Mouse (Mus musculus): ENCODE data around the gene Ppa2. TPM values are rescaled to one million over a fixed set of nuclear protein-coding genes. Genes with fewer than 3 reads are reported as not detected.

Ppa2 gene
- polyA plus RNA-seq, 1 experiment = not detected

DNA sequence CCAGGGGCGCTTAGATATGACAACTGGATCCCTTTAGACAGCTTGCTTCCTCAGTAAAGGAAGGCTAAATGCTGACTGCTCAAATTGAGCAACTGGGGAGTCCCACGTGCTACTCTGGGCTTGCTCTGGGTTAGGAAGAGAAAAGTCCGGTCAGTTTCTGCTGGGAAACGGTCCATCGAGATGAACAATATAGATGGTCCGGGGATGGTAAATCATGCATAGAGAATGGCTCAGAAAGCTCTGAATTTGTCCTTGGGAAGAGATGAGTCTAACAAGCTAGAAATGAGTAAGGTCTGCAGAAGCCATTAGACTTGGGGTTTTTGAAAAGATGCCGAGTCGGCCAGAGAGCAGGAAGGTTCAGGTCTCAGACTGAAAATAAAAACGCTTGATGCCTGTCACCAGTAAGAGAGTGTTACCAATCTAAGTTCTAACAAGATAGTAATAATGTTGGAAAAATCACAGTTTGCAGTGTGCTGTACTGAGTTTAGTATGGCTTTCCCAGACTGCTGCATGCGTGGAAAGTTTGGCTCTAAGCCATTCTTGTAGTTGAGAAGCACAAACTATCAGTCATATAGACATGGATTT, 80.0 kb downstream of the Ppa2 start:
- Histone ChIP-seq H3K4me3 (ENCODE audit: insufficient read depth, low read depth, low read length) (no peak overlapping the region), H3K4me1 (ENCODE audit: control insufficient read depth, insufficient read depth, low read length) (no peaks in the 10 kb centered on the region), H3K27ac (ENCODE audit: insufficient read depth, low read depth, low read length) (no peak overlapping the region)
- 92% methylated on average over 10 of the region's 10 CpGs for WGBS
- TF ChIP-seq CTCF (IDR thresholded peaks at IDR 0.05; ENCODE audit: insufficient read depth, low read depth, low read length) = no peak
- no peak for TF ChIP-seq POLR2A (IDR thresholded peaks at IDR 0.05; ENCODE audit: insufficient read depth, low read depth, low read length)

DNA sequence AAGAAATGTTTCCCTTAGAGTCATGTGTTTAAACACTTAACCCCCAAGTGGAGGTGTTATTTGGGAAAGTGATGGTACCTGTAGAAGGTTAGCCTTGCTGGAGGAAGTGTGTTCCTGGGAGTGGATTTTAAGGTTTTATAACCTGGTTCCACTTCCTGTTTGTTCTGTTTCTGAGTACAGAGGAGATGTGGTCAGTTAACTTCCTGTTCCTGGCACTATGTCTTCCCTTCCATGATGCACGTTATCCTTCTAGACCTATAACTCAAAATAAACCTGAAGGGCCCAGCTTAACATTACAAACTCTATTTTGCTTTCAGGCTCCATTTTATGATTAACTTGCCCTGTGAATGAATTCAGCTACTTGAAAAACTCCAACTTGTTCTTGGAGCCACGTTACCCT, 84.6 kb downstream of the Ppa2 start:
- no peaks in the 10 kb centered on the region for H3K4me1 ChIP-seq (ENCODE audit: control insufficient read depth, insufficient read depth, low read length)
- WGBS = 82% methylated on average over 2 of the region's 2 CpGs
- no peak overlapping the region for H3K27ac ChIP-seq (ENCODE audit: insufficient read depth, low read depth, low read length)
- TF ChIP-seq POLR2A (IDR thresholded peaks at IDR 0.05; ENCODE audit: insufficient read depth, low read depth, low read length) = no peak
- TF ChIP-seq CTCF (IDR thresholded peaks at IDR 0.05; ENCODE audit: insufficient read depth, low read depth, low read length) = no peak
- no peak overlapping the region for H3K4me3 ChIP-seq (ENCODE audit: insufficient read depth, low read depth, low read length)

DNA sequence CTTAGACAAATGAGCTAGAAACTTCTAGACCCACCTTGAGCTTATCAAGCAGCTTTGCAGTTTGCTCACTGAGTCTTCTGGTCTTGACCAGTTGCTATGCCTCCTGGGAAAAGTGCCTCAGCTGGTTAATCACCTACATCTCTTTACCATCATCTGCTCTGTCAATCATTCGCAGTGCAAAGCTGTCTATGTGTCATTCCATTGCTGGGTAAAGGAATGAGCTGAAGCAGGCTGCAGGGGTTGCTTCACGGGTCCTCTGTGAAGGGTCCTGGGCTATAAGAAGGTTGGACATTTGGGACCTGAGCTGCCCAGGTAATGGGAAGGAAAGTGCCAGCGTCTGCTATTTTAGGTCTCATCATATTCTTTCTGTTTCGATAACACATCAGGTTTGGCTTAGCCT, 93.9 kb downstream of the Ppa2 start:
- Histone ChIP-seq H3K4me3 (ENCODE audit: insufficient read depth, low read depth, low read length) (no peak overlapping the region), H3K27ac (ENCODE audit: insufficient read depth, low read depth, low read length) (no peak overlapping the region), H3K4me1 (ENCODE audit: control insufficient read depth, insufficient read depth, low read length) (no peaks in the 10 kb centered on the region)
- 90% methylated on average over 4 of the region's 4 CpGs for WGBS
- no peak for TF ChIP-seq POLR2A (IDR thresholded peaks at IDR 0.05; ENCODE audit: insufficient read depth, low read depth, low read length)
- TF ChIP-seq CTCF (IDR thresholded peaks at IDR 0.05; ENCODE audit: insufficient read depth, low read depth, low read length) = no peak

DNA sequence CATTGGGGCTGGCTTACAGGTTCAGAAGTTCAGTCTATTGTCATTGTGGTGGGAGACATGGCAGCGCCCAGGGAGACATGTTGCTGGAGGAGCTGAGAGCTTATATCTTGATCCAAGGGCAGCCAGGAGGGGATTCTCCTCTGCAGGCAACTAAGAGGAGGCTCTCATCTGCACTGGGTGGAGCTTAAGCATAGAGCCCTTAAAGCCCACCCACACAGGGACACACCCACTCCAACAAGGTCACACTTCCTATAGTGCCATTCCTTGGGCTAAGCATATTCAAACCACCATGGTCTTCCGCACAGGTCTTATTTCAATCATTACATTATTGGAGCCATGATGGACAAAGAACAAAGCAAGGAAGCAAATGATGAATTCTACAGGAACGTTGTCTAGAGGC, 95.7 kb downstream of the Ppa2 start:
- 93% methylated on average over 3 of the region's 3 CpGs for WGBS
- TF ChIP-seq CTCF (IDR thresholded peaks at IDR 0.05; ENCODE audit: insufficient read depth, low read depth, low read length) = no peak
- TF ChIP-seq POLR2A (IDR thresholded peaks at IDR 0.05; ENCODE audit: insufficient read depth, low read depth, low read length) = no peak
- no peaks in the 10 kb centered on the region for H3K4me1 ChIP-seq (ENCODE audit: control insufficient read depth, insufficient read depth, low read length)
- H3K27ac ChIP-seq (ENCODE audit: insufficient read depth, low read depth, low read length) = no peak overlapping the region
- no peak overlapping the region for H3K4me3 ChIP-seq (ENCODE audit: insufficient read depth, low read depth, low read length)

DNA sequence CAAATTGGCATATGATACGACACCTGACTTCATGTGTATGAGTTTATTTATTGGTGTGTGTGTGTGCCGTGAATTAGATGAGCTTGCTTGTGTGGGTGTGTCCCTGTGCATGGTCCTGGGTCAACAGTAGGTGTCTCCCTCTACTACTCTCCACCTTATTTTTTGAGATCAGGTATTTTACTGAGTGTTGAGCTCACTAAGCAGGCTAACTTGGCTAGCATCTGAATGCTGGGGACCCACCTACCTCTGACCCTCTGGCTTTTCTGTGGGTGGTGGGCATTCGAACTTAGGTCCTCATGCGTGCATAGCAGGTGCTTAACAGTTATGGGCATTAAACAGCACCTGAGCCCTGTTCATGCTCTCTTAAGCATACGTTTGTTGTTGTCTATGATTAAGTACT, 96.3 kb downstream of the Ppa2 start:
- H3K27ac ChIP-seq (ENCODE audit: insufficient read depth, low read depth, low read length) = no peak overlapping the region

DNA sequence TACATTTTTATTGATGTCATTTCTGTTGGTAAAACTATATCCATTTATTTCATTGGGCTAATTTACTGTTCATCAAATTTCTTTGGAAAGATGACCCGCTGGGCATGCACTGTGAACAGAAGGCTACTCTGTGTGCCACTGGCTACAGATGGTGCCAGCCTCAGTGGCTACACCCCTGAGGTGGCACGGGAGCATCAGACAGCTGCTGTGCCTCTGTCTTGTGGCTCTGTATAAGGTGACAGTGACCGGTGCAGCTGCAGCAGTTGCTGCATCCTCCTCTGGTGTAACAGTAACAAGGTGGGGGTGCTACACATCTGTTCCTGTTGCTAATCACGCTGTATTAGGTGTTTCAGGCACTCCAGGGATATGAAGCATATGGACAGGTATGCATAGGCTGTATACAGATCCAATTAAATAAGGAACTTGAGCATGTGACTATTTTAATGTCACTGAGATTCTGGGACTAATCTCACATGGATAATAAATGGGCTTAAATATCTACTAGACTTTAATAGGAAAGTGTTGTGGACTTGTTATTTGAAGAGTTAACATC, 101.3 kb downstream of the Ppa2 start:
- WGBS = 81% methylated on average over 4 of the region's 4 CpGs
- no peak overlapping the region for H3K27ac ChIP-seq (ENCODE audit: insufficient read depth, low read depth, low read length)
- TF ChIP-seq CTCF (IDR thresholded peaks at IDR 0.05; ENCODE audit: insufficient read depth, low read depth, low read length) = no peak
- no peaks in the 10 kb centered on the region for H3K4me1 ChIP-seq (ENCODE audit: control insufficient read depth, insufficient read depth, low read length)
- H3K4me3 ChIP-seq (ENCODE audit: insufficient read depth, low read depth, low read length) = no peak overlapping the region

More for the DNA sequence above, 96.3 kb downstream of the Ppa2 start:
- WGBS = 95% methylated on average over 5 of the region's 5 CpGs
- H3K4me1 ChIP-seq (ENCODE audit: control insufficient read depth, insufficient read depth, low read length) = no peaks in the 10 kb centered on the region
- TF ChIP-seq CTCF (IDR thresholded peaks at IDR 0.05; ENCODE audit: insufficient read depth, low read depth, low read length) = no peak
- TF ChIP-seq POLR2A (IDR thresholded peaks at IDR 0.05; ENCODE audit: insufficient read depth, low read depth, low read length) = no peak
- no peak overlapping the region for H3K4me3 ChIP-seq (ENCODE audit: insufficient read depth, low read depth, low read length)

DNA sequence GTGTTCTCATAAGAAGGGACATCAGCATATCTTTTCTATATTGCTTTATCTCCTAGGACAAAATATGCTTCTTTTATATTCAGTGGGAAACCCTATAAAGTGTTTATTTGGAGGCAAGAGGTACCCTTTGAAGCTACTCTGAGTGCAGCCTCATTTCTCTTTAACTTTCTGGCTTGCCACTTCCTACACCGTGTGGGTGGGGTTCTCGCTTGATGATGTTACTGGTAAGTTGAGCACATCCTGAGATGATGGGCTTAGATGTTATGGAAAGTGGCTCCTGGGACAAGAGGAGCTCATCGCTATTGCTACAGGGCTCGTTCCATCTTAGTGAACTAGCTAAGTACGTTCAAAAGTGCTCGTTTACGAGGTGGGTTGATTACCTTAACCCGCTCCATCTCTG, 101.9 kb downstream of the Ppa2 start:
- TF ChIP-seq POLR2A (IDR thresholded peaks at IDR 0.05; ENCODE audit: insufficient read depth, low read depth, low read length) (no peak), CTCF (IDR thresholded peaks at IDR 0.05; ENCODE audit: insufficient read depth, low read depth, low read length) (no peak)
- H3K4me3 ChIP-seq (ENCODE audit: insufficient read depth, low read depth, low read length) = no peak overlapping the region
- no peaks in the 10 kb centered on the region for H3K4me1 ChIP-seq (ENCODE audit: control insufficient read depth, insufficient read depth, low read length)
- H3K27ac ChIP-seq (ENCODE audit: insufficient read depth, low read depth, low read length) = no peak overlapping the region
- 89% methylated on average over 8 of the region's 8 CpGs for WGBS

DNA sequence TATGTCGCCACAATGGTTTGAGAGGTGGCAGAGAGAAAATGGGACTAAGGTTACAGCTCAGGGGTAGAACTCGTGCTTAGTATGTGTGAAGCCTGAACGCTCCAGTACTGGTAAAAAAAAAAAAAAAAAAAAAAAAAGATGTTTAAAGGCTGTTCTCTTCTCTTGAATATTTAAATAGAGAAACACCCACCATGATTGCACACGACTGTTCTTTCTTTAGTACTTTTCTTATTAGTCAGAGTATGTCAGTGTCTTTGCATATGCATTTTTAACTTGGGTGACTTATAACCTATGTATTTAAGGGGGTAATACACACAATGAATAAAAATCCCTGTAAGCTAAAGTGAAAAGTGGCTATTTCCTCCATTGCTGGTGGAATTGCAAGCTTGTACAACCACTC, 104.8 kb downstream of the Ppa2 start:
- no peak overlapping the region for H3K27ac ChIP-seq (ENCODE audit: insufficient read depth, low read depth, low read length)
- no peak overlapping the region for H3K4me3 ChIP-seq (ENCODE audit: insufficient read depth, low read depth, low read length)
- no peak for TF ChIP-seq CTCF (IDR thresholded peaks at IDR 0.05; ENCODE audit: insufficient read depth, low read depth, low read length)
- TF ChIP-seq POLR2A (IDR thresholded peaks at IDR 0.05; ENCODE audit: insufficient read depth, low read depth, low read length) = no peak
- 71% methylated on average over 4 of the region's 4 CpGs for WGBS
- no peaks in the 10 kb centered on the region for H3K4me1 ChIP-seq (ENCODE audit: control insufficient read depth, insufficient read depth, low read length)

DNA sequence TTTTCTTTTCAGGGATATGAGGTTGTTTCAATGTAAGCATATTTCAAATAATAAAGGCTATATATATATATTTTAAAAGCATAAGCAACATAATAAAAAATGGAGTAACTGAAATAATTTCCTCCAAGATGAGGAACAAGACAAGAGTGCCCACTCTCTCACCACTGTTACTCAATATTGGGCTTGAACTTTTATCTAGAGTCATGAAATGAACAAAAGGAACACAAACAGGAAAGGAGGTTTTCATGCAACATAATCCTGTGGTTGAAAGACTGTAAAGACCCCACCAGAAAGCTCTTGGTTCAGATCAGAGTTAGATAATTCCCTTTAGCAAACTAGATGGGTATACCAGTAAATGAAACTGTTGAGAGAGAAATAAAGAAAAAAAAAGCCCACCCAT, 113.2 kb downstream of the Ppa2 start:
- Histone ChIP-seq H3K4me3 (ENCODE audit: insufficient read depth, low read depth, low read length) (no peak overlapping the region), H3K27ac (ENCODE audit: insufficient read depth, low read depth, low read length) (no peak overlapping the region), H3K4me1 (ENCODE audit: control insufficient read depth, insufficient read depth, low read length) (no peaks in the 10 kb centered on the region)
- no peak for TF ChIP-seq POLR2A (IDR thresholded peaks at IDR 0.05; ENCODE audit: insufficient read depth, low read depth, low read length)
- TF ChIP-seq CTCF (IDR thresholded peaks at IDR 0.05; ENCODE audit: insufficient read depth, low read depth, low read length) = no peak

Other genes with a start within 250 kb of the Ppa2 start
- not detected in 2 replicates for gene Ints12, start 218.3 kb upstream of the Ppa2 start, polyA plus RNA-seq (2012; ENCODE audit: insufficient read depth, insufficient read length, low replicate concordance, missing spikeins)
- not detected in 2 replicates for gene Gstcd, start 218.1 kb upstream of the Ppa2 start, polyA plus RNA-seq (2012; ENCODE audit: insufficient read depth, insufficient read length, low replicate concordance, missing spikeins)
- gene Arhgef38, start 75.2 kb upstream of the Ppa2 start, polyA plus RNA-seq (2012; ENCODE audit: insufficient read depth, insufficient read length, low replicate concordance, missing spikeins) = not detected in 2 replicates
- gene Tet2, start 235.0 kb downstream of the Ppa2 start, polyA plus RNA-seq (2012; ENCODE audit: insufficient read depth, insufficient read length, low replicate concordance, missing spikeins) = not detected in 2 replicates